Mouse (Mus musculus): ENCODE data around the gene Vipas39.
"Not testable (repeated sequence)": the region's sequence is repeated elsewhere in the genome, so short reads cannot be mapped to it uniquely, and the experiment has no call there.

The Vipas39 gene

DNA sequence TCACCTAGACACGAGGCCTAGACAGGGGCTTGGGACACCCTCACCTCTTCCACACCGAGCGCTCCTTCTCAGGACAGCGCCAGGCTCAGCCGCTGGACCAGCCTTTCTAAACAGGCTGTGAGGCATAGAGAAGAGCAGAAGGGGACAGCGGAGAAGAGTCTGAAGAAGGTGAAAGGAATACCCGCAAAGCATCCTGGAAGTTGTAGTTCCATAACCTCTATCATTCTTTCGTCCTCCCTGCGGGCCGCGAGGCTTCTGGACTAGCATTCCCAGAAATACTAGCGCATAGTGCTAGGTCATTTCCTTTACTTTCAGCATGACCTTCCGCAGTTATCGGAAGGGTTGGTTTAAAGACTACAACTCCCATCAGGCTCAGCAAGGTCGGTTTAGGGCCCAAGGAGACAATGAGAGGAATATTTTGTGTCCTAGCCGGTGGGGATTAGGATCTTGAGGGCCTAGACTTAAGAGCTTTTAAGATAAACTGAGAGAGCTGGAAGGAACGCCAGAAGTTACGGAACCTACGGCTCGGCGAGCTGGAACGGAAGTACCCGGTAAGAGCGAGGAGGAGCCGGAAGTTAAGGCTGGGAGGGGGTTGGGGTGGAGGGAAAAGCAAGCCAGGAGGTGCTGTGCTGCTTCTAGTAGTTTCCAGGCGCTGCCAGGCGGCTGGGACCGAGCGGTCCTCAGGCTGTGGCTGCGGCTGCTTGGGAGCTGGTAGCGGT, at the start of gene Vipas39, which contains the start of gene Ahsa1:
Gene Vipas39, minus strand, starts transcription at position 149 of the 719 bp plus-strand sequence.
Gene Ahsa1, plus strand, starts transcription at position 372 of the 719 bp plus-strand sequence.
- DNase-seq (ENCODE audit: low spot score): peak; percentile 93

DNA sequence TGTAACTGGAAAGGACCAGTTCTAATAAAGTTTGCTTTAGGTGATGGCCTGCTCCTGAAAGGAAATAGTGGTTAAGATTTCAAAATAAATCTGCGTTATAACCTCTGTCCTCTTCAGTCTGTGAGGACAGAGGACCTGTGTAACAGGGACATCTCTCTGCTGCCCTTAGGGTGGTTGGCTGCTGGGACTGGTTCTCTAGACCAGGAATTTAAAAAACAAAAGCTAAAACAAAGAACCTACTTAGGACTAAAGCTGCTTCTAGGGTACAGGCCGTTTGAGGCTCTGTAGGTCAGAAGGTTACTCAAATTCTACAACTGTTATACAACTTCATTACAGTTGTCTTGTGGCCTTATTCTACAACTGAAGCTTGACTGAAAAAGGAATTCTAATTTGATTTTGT, 47.0 kb upstream of the Vipas39 start:
- no peak for DNase-seq (ENCODE audit: low spot score)

DNA sequence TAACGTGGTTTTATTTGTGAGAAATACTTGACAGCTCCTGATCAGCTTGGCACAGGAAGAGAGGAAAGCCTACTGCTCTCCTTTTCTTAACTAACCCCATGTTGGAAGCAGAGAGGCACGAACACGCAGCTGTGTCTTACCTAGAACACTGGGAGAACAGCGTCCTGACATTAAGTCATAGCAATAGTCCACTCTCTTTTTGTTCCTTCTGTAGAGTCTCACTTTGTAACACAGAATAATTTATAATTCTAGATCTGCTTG, 40.5 kb upstream of the Vipas39 start:
- not testable (repeated sequence) for DNase-seq (ENCODE audit: low spot score)

DNA sequence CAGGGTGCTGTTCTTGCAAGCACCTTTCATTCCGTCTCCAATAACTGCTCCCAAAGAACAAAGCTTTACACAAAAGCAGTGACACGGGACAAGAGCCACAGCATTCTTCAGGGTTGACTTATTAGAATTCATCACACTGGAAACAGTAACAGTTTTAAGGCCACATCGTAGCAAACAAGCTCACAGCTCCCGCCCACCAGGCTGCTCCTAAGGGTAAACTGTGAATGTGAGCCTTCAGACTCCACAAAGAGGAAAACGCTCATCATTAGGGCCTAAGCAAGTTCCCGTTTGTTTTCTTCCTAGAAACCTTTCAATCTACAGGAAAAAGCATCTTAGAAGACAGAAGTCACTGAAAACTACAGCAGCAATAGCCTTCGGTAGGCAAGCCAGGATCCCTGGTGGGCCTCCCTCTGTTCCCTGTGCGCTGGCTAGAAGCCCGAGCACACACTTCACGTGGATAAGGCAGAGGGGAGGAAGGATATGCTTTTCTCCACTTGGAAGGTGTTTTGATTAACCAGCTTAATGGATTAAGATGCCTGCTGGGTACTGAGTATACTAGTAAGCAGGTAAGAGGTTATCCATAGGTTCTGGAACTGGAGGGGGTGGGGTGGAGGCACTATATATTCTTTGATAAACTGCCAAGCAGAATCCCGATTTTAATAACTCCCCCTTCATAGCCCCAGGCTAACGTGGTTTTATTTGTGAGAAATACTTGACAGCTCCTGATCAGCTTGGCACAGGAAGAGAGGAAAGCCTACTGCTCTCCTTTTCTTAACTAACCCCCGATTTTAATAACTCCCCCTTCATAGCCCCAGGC, 39.9 kb upstream of the Vipas39 start:
- DNase-seq (ENCODE audit: low spot score): no peak

DNA sequence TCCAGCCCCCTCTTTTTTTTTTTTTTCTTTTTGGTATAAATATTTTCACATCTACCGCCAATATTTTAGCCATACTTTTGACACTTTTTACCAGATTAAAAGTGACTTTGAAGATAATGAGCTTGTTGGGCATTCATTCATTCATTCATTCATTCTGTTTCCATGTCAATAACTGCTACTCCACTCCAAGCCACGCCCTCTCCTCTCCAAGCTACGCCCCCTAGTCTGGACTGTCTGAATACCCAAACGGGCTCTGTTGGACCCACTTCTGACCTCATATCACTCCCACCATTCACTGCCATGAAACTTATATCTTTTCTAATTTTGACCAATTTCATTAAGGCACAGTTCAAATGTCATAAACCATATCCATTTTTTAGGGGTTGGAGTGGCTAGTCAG, 35.1 kb upstream of the Vipas39 start:
- DNase-seq (ENCODE audit: low spot score): no peak

DNA sequence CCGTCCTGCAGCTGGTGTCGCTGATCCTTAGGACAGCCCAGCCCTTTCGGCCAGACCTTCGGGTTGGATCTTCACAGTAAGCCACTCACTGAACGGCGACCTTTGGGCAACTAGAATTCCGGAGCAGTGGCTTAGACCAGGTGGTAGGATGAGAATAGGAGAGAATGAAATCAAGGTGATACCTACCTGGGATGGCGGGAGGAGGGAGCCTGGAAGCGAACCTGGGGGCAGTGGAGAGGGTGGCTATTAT, 34.3 kb upstream of the Vipas39 start:
- DNase-seq (ENCODE audit: low spot score): no peak

DNA sequence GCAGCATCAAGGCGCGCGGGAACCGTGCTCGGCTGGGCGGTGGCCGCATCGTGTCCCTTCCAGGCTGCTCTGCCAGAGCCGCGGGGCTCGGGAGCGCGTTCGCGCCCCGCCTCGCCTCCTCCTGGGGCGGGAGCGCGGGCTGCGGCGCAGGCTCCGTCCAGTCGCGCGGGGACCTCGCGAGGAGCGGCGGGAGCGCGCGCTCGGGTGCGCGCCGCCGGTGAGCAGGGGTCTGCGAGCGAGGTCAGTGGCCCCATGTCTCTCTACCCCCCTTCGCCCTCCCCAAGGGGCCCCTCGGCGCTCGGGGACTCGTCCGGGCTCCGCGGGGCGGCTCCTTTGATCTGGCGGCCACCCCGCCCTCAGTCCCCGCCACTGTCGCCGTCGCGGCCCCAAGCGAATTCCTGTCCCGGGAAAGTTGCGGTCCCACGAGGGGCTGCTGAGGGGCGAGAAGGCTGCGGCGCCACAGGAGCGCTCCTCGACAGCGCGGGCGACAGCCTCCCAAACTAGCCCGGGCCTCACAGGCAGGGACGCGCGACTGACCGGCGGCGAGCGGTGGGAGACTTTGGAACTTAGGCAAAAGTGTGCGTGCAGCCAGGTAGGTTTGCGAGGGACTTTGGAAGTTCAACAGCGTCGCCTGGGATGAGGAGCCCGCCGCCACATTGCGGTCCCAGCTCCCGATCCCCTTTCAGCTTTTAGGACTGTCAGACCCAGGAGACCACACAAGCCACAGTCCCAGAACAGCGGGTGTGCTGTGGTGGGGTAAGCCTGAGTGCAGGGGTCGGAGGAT, 33.8 kb upstream of the Vipas39 start, which contains the start of gene Ism2:
Gene Ism2, minus strand, starts transcription at position 49 of the 784 bp plus-strand sequence.
- no peak for DNase-seq (ENCODE audit: low spot score)

DNA sequence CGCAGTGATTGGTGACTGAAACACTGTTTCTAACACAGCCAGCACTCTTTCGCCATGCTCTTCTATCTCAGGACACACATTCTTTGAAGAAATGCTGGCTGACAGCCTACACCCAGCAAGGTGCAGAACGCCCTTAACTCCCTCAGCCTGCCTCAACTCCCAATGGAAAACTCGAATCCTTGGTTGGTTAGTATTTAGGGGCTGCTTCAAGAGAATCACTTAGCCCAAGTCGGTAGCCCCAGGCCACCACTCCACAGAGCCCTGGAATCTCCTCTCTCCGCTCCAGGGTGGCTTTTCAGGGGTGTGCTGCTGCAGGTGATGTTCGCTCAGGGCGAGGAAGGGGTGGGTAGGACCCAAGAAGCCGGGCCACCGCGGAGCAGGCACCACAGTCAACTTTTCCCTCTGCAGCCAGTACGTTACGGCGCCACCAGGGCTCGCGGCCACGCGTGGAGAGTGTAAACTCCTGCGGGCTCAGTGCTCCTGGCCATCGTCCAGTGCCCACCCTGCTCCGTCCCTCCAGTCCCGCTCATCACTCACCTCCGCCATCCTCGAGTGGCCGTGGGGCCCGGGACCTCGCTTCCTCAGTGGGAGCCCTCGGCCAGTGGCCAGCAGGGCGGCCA, 33.1 kb upstream of the Vipas39 start:
- DNase-seq (ENCODE audit: low spot score): no peak

DNA sequence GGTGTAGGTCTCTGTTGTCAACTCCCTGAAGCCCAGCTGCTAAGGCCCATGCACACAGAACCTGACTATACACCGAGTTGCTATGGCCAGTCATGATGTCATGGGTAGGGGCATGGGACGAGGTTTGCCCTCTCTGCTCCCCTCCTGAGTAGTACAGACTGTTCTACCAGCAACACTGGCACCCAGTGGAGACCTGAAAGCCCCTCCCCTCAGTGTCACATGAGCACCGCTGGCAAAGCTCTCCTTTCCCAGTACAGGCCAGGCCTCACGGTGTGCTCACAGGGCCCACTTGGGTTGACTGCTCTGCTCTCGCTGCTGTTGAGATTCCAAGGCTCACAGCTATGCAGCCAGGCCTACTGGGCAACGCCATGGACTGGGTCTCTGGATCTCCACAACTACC, 27.9 kb upstream of the Vipas39 start:
- no peak for DNase-seq (ENCODE audit: low spot score)

DNA sequence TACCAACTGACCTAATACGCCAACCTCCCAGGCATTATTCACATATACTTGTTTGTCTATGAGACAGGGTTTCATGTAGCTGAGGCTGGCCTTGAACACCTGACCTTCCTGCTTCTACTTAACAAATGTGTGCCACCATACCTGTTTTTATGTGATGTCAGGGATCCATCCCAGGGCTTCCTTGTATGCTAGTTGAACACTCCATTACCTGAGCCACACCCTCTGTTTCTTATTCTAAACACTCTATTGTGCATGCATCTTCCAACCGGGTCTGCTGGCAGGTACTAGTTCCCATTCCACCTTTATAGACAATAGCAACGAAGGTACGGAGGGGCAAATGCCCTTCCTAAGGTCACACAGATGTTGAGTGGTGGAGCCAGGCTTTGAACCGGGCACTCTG, 23.0 kb upstream of the Vipas39 start:
- no peak for DNase-seq (ENCODE audit: low spot score)

DNA sequence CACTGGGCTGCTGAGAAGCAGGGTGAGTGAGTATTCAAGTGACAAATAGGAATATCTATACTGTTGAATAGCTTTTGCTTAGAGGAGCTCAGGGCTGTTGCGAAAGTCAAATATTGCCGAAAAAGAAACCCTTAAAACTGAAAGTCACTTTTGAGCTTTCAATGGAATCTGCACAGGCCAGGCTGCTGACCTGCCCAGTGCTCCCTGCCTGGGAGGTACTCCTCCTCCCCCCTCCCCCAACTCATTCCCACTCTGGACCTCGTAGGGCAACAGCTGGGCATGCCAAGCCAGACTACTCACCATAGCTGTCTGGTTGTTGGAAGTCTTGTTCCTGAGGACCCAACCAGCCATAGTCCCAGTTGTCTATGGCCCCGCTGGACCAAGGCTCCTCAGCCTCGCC, 18.7 kb upstream of the Vipas39 start:
- DNase-seq (ENCODE audit: low spot score): no peak

DNA sequence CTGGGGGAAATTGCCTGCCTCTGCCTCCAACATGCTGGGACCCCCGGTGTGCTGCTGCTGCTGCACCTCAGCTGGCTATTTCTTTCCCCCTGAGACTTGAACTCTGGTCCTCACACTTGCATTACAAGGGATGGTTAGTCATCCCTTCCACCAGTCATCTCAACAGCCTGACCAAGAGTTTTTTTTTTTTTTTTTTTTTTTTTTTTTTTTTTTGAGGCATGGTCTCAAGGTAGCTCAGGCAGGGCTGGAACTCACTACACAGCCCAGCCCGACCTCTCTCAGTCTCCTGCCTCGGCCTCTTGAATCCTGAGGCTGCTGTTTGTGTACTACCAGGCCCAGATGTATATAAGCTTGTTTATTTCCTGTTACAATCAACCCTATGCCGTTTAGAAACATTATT, 18.2 kb upstream of the Vipas39 start:
- DNase-seq (ENCODE audit: low spot score): no peak

DNA sequence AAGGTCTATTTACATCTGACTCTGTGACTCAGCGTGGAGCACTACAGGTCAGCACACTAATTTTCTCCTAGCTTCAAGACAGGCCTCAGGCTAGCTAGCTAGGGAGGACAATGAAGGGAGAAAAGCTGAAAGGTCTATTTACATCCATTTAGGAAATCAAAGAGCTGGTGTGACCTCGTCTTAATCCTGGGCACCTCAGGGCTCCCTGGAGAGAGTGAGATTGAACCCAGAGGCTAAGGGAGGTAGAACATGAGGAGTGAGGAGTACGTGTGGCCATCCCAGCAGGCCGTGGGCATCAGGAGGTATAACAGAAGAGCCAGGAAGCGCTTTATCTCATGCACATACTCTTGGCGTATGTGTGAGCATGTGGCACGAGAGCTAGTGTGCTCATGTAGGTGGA, 17.6 kb upstream of the Vipas39 start:
- no peak for DNase-seq (ENCODE audit: low spot score)

DNA sequence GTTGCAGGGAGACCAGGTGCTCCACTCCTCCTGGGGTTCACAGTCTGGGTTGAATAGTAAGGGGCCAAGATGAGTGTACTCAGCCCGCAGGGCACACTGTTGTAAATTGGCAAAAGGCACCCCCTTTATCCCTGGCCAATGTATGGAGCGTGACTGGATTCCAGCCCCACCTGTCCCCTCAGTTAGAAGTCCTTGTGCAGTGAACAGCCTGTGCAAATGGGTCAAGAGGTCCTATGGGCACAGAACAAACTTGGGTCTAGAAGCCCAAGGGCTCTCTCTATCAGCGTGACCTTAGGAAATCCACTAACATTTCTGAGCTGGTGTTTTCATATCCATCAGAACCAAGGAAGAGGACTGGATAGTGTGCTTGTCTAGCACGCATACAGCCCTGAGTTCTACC, 16.7 kb upstream of the Vipas39 start:
- DNase-seq (ENCODE audit: low spot score): no peak

DNA sequence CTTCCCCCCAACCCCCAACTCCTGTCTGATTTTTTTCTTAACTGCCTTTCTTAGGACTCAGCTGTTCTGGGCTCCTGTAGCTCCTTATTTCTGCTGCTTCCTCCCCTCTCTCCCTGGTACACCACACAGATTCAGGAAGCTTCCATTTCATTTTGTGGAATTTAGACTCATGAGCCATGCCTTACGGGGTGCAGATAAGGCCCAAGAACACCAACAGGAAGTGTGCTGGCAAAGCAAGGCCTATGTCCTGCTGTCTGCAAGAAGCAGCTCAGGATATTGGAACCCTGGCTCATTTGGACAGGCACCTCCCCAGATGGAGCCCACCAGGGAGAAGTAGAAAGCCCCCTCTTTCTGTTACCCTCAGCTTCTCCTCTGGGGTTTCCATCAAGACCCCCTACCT, 15.7 kb upstream of the Vipas39 start:
- no peak for DNase-seq (ENCODE audit: low spot score)

DNA sequence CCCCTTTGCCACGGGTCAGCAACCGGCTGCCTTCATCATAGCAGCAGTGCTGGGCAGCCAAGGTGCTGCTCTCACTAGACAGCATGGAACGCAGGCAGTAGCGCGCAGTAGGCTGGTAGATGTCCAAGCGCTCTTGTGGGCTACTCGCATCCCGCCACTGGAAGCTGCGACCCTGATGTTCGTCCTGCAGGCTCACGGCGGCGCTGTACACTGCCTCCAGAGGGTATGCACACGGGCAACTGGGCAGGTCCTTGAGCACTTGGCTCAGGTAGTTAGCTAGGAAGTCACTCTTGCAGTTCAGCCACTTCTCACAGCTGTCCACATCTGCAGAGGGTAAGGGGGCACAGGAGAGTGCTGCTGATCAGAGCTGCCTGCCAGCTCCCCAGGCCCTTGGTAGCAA, 13.8 kb upstream of the Vipas39 start:
- no peak for DNase-seq (ENCODE audit: low spot score)

DNA sequence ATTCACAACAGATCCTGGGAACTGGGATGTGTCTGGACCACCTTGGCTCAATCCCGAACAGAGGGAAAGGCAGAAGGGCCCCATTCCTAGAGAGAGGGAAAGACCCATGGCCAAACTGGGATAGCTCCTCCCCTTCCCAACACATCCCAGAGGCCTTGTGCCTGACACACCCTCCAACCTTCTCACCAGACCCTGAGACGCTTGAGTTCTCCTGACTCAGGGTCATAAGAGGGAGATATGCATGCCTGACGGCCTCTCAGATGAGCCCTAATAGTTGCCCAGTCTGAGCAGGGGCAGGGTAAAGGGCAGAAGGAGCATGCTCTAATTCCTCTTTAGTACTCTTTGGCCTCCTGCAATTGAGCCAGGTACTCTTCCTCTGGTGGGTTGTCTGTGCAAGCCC, 13.3 kb upstream of the Vipas39 start:
- no peak for DNase-seq (ENCODE audit: low spot score)

DNA sequence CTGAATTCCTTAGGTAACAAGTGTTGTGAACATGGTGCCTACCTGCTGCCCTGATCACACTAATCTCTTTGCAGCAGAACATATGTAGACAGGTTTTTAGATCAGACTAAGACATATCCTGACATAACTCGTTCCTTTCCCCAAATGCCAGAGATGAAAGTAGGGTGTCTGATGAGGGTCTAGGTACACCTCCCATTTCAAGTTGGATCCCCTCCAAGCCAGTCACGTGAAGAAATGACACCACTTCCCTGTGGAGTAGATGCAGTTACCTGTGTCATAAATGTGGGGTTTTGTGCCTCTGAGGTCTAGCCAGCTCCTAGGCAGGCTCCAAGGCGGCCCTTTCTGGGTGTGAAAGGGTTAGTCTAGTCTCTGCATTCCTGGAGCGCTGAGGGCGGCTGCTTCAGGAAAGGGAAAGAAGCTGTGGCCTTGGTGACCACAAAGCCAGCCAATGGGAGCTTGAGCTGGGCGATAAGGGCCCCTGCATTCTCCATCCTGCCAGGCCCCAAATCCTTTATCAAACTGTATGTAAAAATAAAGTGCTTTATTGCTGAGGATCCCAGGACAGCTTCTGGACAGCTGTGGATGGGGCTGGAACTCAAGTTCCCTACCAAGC, 12.2 kb upstream of the Vipas39 start:
- DNase-seq (ENCODE audit: low spot score): no peak

DNA sequence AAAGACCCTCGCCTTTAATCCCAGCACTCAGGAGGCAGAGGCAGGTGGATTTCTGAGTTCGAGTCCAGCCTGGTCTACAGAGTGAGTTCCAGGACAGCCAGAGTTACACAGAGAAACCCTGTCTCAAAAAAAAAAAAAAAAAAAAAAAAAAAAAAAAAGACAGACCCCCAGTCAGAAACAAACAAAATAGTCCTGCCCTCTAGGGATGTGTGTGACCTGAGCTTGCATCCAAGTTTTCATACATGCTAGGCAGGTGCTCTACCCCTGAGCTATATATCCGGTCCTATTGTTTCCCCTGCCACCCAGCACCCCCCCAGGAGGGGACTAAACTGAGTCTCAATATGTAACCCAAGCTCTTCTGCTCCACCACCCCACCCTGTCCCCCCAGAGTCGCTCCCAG, 11.2 kb upstream of the Vipas39 start:
- not testable (repeated sequence) for DNase-seq (ENCODE audit: low spot score)

DNA sequence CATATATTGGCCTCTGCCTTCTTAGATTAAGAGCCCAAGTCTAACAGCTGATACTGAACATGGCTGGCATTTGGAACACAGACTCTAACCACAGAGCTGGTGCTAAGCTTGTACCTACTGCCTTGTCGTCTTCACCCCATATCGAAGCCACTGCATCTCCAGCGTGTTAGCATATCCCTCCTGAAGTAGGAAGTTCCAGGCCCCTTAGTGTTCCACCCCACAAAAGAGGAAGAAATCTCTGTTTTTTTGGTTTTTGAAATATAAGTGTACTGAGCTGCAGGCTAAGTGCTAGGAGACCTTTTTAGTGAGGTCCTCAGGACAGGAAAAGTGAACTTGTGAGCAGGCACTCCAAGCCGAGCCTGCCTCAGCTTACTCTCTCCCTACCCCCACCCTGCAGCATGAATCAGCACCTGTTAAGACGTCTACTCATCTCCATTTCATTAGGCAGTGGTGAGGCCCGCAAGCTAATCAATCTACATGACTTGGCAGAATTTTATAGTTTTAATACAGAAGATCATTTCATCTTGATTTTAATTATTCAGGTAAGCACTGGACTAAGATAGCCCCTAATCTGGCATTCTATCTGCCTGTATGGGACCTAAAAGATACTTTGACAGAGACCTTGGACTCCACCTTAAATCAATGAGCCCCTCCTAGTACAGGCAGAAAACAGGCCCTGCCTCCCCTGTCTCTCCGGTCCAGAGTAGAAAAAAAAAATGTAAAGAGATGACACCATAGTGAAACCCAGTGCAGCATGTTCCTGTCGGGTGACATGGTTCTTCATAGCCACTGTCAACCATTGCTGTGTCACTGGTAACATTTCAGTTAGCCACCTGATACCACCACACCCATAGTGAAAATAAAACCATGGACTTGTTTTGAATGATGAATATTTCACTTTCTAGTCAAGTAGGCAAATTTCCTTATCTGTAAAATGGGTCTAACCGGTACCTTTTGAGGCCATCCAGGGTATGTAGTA, 9.1 kb upstream of the Vipas39 start:
- no peak for DNase-seq (ENCODE audit: low spot score)

DNA sequence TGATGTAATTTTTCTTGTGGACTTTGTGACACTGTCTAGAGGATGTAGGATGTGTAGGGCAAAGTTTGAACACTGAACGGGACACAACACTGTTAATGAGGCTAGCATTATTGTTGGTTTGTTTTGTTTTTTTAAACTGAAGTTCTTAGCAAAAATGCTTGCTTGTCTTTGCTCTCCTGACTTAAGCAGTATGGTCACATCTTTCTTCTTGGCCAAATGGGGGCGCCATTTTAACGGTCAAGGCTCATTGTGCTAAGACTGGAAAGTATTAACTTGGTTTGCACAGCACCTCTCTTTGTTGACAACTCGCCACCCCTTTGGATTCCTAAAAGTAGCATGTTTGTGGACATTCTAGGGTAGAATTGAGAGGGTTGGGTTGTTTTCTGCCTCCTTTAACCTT, 1.6 kb upstream of the Vipas39 start:
- DNase-seq (ENCODE audit: low spot score): peak; percentile 11

All from MN1 (cell line).